Mouse (Mus musculus): Measurements from ENCODE around the gene Pid1. TPM values are rescaled to one million over a fixed set of nuclear protein-coding genes. Genes with fewer than 3 reads are reported as not detected.

Pid1 gene
- polyA plus RNA-seq, 1 experiment from 2014 or later: 17.1 TPM

- Histone ChIP-seq H3K4me3 (ENCODE audit: low read depth, low read length) (no peak overlapping the region), H3K9ac (ENCODE audit: low read length) (no peak overlapping the region), H3K9me3 (ENCODE audit: control insufficient read depth, low read length) (no peaks in the 10 kb centered on the region), H3K36me3 (ENCODE audit: control insufficient read depth, insufficient read depth, low read length) (no peaks in the 10 kb centered on the region), H3K4me2 (ENCODE audit: low read length) (no peak overlapping the region), H3K27ac (ENCODE audit: low read depth) (no peak overlapping the region), H3K27me3 (replicated peaks; ENCODE audit: control insufficient read depth, insufficient read depth, low read length) (no peaks in the 10 kb centered on the region), H3K4me1 (replicated peaks; ENCODE audit: control insufficient read depth, insufficient read depth, low read length) (no peaks in the 10 kb centered on the region)
- DNase-seq (ENCODE audit: low spot score): no peak
- WGBS: 64% methylated on average over 2 of the region's 2 CpGs
- no peak for ATAC-seq (replicated peaks; ENCODE audit: low FRiP score, low TSS enrichment, low read depth)
These were observed 164.1 kb downstream of the Pid1 start for GRCm38 (mm10) chr1:84199890-84200289.

GRCm38 (mm10) chr1:84198887-84199286, 165.1 kb downstream of the Pid1 start:
- H3K4me3 ChIP-seq (ENCODE audit: low read depth, low read length): no peak overlapping the region
- WGBS: 84% methylated on average over 2 of the region's 2 CpGs
- ATAC-seq (replicated peaks; ENCODE audit: low FRiP score, low TSS enrichment, low read depth) (no peak), DNase-seq (ENCODE audit: low spot score) (no peak)
- H3K27me3 ChIP-seq (replicated peaks; ENCODE audit: control insufficient read depth, insufficient read depth, low read length): no peaks in the 10 kb centered on the region
- H3K4me1 ChIP-seq (replicated peaks; ENCODE audit: control insufficient read depth, insufficient read depth, low read length): no peaks in the 10 kb centered on the region
- no peak overlapping the region for H3K9ac ChIP-seq (ENCODE audit: low read length)
- no peak overlapping the region for H3K27ac ChIP-seq (ENCODE audit: low read depth)
- no peaks in the 10 kb centered on the region for H3K9me3 ChIP-seq (ENCODE audit: control insufficient read depth, low read length)
- H3K4me2 ChIP-seq (ENCODE audit: low read length): no peak overlapping the region
- H3K36me3 ChIP-seq (ENCODE audit: control insufficient read depth, insufficient read depth, low read length): no peaks in the 10 kb centered on the region

GRCm38 (mm10) chr1:84192167-84192566, 171.8 kb downstream of the Pid1 start:
- no peak overlapping the region for H3K27ac ChIP-seq (ENCODE audit: low read depth)
- H3K4me2 ChIP-seq (ENCODE audit: low read length): no peak overlapping the region
- H3K4me3 ChIP-seq (ENCODE audit: low read depth, low read length): no peak overlapping the region
- no peaks in the 10 kb centered on the region for H3K4me1 ChIP-seq (replicated peaks; ENCODE audit: control insufficient read depth, insufficient read depth, low read length)
- no peak for DNase-seq (ENCODE audit: low spot score)
- H3K36me3 ChIP-seq (ENCODE audit: control insufficient read depth, insufficient read depth, low read length): no peaks in the 10 kb centered on the region
- no peak overlapping the region for H3K9ac ChIP-seq (ENCODE audit: low read length)
- H3K27me3 ChIP-seq (replicated peaks; ENCODE audit: control insufficient read depth, insufficient read depth, low read length): no peaks in the 10 kb centered on the region
- no peak for ATAC-seq (replicated peaks; ENCODE audit: low FRiP score, low TSS enrichment, low read depth)
- H3K9me3 ChIP-seq (ENCODE audit: control insufficient read depth, low read length): no peaks in the 10 kb centered on the region

GRCm38 (mm10) chr1:84189446-84189845, 174.5 kb downstream of the Pid1 start:
- Histone ChIP-seq H3K36me3 (ENCODE audit: control insufficient read depth, insufficient read depth, low read length) (no peaks in the 10 kb centered on the region), H3K9me3 (ENCODE audit: control insufficient read depth, low read length) (no peaks in the 10 kb centered on the region), H3K27ac (ENCODE audit: low read depth) (no peak overlapping the region), H3K4me2 (ENCODE audit: low read length) (no peak overlapping the region), H3K9ac (ENCODE audit: low read length) (no peak overlapping the region), H3K4me3 (ENCODE audit: low read depth, low read length) (no peak overlapping the region), H3K4me1 (replicated peaks; ENCODE audit: control insufficient read depth, insufficient read depth, low read length) (no peaks in the 10 kb centered on the region), H3K27me3 (replicated peaks; ENCODE audit: control insufficient read depth, insufficient read depth, low read length) (no peaks in the 10 kb centered on the region)
- WGBS: 85% methylated on average over 5 of the region's 5 CpGs
- ATAC-seq (replicated peaks; ENCODE audit: low FRiP score, low TSS enrichment, low read depth) (no peak), DNase-seq (ENCODE audit: low spot score) (no peak)

GRCm38 (mm10) chr1:84186756-84187437, 177.1 kb downstream of the Pid1 start:
- H3K9me3 ChIP-seq (ENCODE audit: control insufficient read depth, low read length): no peaks in the 10 kb centered on the region
- ATAC-seq (replicated peaks; ENCODE audit: low FRiP score, low TSS enrichment, low read depth) (no peak), DNase-seq (ENCODE audit: low spot score) (no peak)
- H3K27me3 ChIP-seq (replicated peaks; ENCODE audit: control insufficient read depth, insufficient read depth, low read length): no peaks in the 10 kb centered on the region
- no peak overlapping the region for H3K9ac ChIP-seq (ENCODE audit: low read length)
- H3K4me3 ChIP-seq (ENCODE audit: low read depth, low read length): no peak overlapping the region
- H3K4me2 ChIP-seq (ENCODE audit: low read length): no peak overlapping the region
- WGBS: 77% methylated on average over 4 of the region's 4 CpGs
- no peaks in the 10 kb centered on the region for H3K4me1 ChIP-seq (replicated peaks; ENCODE audit: control insufficient read depth, insufficient read depth, low read length)
- H3K27ac ChIP-seq (ENCODE audit: low read depth): no peak overlapping the region
- H3K36me3 ChIP-seq (ENCODE audit: control insufficient read depth, insufficient read depth, low read length): no peaks in the 10 kb centered on the region

- Histone ChIP-seq H3K27ac (ENCODE audit: low read depth) (no peak overlapping the region), H3K9me3 (ENCODE audit: control insufficient read depth, low read length) (no peaks in the 10 kb centered on the region)
- WGBS: 66% methylated on average over 1 of the region's 1 CpGs
These were observed 186.3 kb downstream of the Pid1 start for GRCm38 (mm10) chr1:84177696-84178095.

GRCm38 (mm10) chr1:84177033-84177432, 186.9 kb downstream of the Pid1 start:
- DNase-seq (ENCODE audit: low spot score) (no peak), ATAC-seq (replicated peaks; ENCODE audit: low FRiP score, low TSS enrichment, low read depth) (no peak)
- H3K9ac ChIP-seq (ENCODE audit: low read length): no peak overlapping the region
- no peak overlapping the region for H3K4me2 ChIP-seq (ENCODE audit: low read length)
- no peaks in the 10 kb centered on the region for H3K9me3 ChIP-seq (ENCODE audit: control insufficient read depth, low read length)
- H3K27me3 ChIP-seq (replicated peaks; ENCODE audit: control insufficient read depth, insufficient read depth, low read length): no peaks in the 10 kb centered on the region
- H3K27ac ChIP-seq (ENCODE audit: low read depth): no peak overlapping the region
- H3K36me3 ChIP-seq (ENCODE audit: control insufficient read depth, insufficient read depth, low read length): no peaks in the 10 kb centered on the region
- H3K4me3 ChIP-seq (ENCODE audit: low read depth, low read length): no peak overlapping the region
- WGBS: 43% methylated on average over 2 of the region's 2 CpGs
- no peaks in the 10 kb centered on the region for H3K4me1 ChIP-seq (replicated peaks; ENCODE audit: control insufficient read depth, insufficient read depth, low read length)

More at GRCm38 (mm10) chr1:84177696-84178095, 186.3 kb downstream of the Pid1 start:
- H3K4me2 ChIP-seq (ENCODE audit: low read length): no peak overlapping the region
- H3K9ac ChIP-seq (ENCODE audit: low read length): no peak overlapping the region
- DNase-seq (ENCODE audit: low spot score): no peak
- H3K27me3 ChIP-seq (replicated peaks; ENCODE audit: control insufficient read depth, insufficient read depth, low read length): no peaks in the 10 kb centered on the region
- H3K4me1 ChIP-seq (replicated peaks; ENCODE audit: control insufficient read depth, insufficient read depth, low read length): no peaks in the 10 kb centered on the region
- H3K36me3 ChIP-seq (ENCODE audit: control insufficient read depth, insufficient read depth, low read length): no peaks in the 10 kb centered on the region
- H3K4me3 ChIP-seq (ENCODE audit: low read depth, low read length): no peak overlapping the region
- no peak for ATAC-seq (replicated peaks; ENCODE audit: low FRiP score, low TSS enrichment, low read depth)

GRCm38 (mm10) chr1:84172941-84173340, 191.0 kb downstream of the Pid1 start:
- Histone ChIP-seq H3K27me3 (replicated peaks; ENCODE audit: control insufficient read depth, insufficient read depth, low read length) (no peaks in the 10 kb centered on the region), H3K27ac (ENCODE audit: low read depth) (no peak overlapping the region), H3K9ac (ENCODE audit: low read length) (no peak overlapping the region), H3K9me3 (ENCODE audit: control insufficient read depth, low read length) (no peaks in the 10 kb centered on the region), H3K4me1 (replicated peaks; ENCODE audit: control insufficient read depth, insufficient read depth, low read length) (no peaks in the 10 kb centered on the region), H3K4me3 (ENCODE audit: low read depth, low read length) (no peak overlapping the region), H3K36me3 (ENCODE audit: control insufficient read depth, insufficient read depth, low read length) (no peaks in the 10 kb centered on the region), H3K4me2 (ENCODE audit: low read length) (no peak overlapping the region)
- DNase-seq (ENCODE audit: low spot score) (no peak), ATAC-seq (replicated peaks; ENCODE audit: low FRiP score, low TSS enrichment, low read depth) (no peak)
- 76% methylated on average over 6 of the region's 6 CpGs for WGBS

GRCm38 (mm10) chr1:84157790-84158189, 206.2 kb downstream of the Pid1 start:
- WGBS: 80% methylated on average over 3 of the region's 3 CpGs
- Histone ChIP-seq H3K4me1 (replicated peaks; ENCODE audit: control insufficient read depth, insufficient read depth, low read length) (no peaks in the 10 kb centered on the region), H3K4me3 (ENCODE audit: low read depth, low read length) (no peak overlapping the region), H3K9ac (ENCODE audit: low read length) (no peak overlapping the region), H3K27me3 (replicated peaks; ENCODE audit: control insufficient read depth, insufficient read depth, low read length) (no peaks in the 10 kb centered on the region), H3K36me3 (ENCODE audit: control insufficient read depth, insufficient read depth, low read length) (no peaks in the 10 kb centered on the region), H3K4me2 (ENCODE audit: low read length) (no peak overlapping the region), H3K9me3 (ENCODE audit: control insufficient read depth, low read length) (no peaks in the 10 kb centered on the region), H3K27ac (ENCODE audit: low read depth) (no peak overlapping the region)
- DNase-seq (ENCODE audit: low spot score) (no peak), ATAC-seq (replicated peaks; ENCODE audit: low FRiP score, low TSS enrichment, low read depth) (no peak)
